Mouse (Mus musculus): ENCODE results near the gene Lyst. TPM values are rescaled to one million over a fixed set of nuclear protein-coding genes. Genes with fewer than 3 reads are reported as not detected.

Lyst gene
- polyA plus RNA-seq, 1 experiment from 2014 or later = 2.8 TPM

DNA sequence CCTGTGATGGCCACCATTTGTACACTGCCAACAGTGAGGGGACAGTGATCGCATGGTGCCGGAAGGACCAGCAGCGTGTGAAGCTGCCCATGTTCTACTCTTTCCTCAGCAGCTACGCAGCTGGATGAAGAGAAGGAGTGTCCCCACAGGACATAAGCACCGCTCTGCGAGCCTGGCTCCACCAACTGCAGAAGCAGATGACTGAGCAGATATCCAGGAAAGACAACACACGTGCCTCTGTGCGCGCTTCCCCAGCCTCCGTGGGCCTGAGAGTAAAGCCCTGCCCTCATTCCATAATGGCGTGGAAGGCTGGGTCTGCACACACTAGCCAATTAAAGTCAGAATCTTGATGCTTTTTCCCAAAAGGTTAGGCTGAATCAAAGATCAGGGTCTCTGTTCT is 186.9 kb downstream of the Lyst start:
- no peak overlapping the region for H3K9ac ChIP-seq (ENCODE audit: low read length)
- DNase-seq (ENCODE audit: low spot score) (no peak), ATAC-seq (no peak)
- WGBS = 92% methylated on average over 11 of the region's 11 CpGs
- H3K36me3 ChIP-seq (ENCODE audit: control insufficient read depth, insufficient read depth, low read length) = peaks cover 11% of the 10 kb centered on the region; the same call in 1 of the 2 replicates
- no peak overlapping the region for H3K27ac ChIP-seq (ENCODE audit: low read depth, low read length)
- H3K4me2 ChIP-seq (ENCODE audit: low read length) = no peak overlapping the region
- no peaks in the 10 kb centered on the region for H3K27me3 ChIP-seq (replicated peaks; ENCODE audit: control insufficient read depth, insufficient read depth, low read length)
- no peaks in the 10 kb centered on the region for H3K4me1 ChIP-seq (ENCODE audit: control insufficient read depth, insufficient read depth, low read length)
- H3K4me3 ChIP-seq (ENCODE audit: low read depth, low read length) = no peak overlapping the region
- H3K9me3 ChIP-seq (replicated peaks; ENCODE audit: control insufficient read depth, low read length) = no peaks in the 10 kb centered on the region

DNA sequence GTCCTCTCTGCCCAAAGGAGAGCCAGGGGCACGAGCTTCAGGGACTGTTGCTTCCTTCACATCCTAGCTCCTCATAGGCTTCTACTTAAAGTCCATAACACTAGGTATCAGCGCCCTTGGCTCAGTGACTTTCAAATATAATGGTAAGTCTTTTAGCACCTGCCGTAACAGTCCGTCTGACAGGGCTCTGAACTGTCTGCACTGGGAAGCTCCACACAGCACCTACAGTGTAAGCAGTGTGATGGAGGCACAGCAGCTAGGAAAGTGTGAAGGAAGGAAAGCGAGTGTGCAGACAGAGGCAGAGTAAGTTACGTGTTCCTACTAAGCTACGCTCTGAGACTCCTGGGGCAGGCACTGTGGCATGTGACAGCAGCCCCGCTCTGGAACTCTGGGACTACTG is 187.5 kb downstream of the Lyst start:
- Histone ChIP-seq H3K4me3 (ENCODE audit: low read depth, low read length) (no peak overlapping the region), H3K4me2 (ENCODE audit: low read length) (no peak overlapping the region), H3K9me3 (replicated peaks; ENCODE audit: control insufficient read depth, low read length) (no peaks in the 10 kb centered on the region), H3K27ac (ENCODE audit: low read depth, low read length) (no peak overlapping the region), H3K36me3 (ENCODE audit: control insufficient read depth, insufficient read depth, low read length) (peaks cover 11% of the 10 kb centered on the region; the same call in 1 of the 2 replicates), H3K9ac (ENCODE audit: low read length) (no peak overlapping the region), H3K27me3 (replicated peaks; ENCODE audit: control insufficient read depth, insufficient read depth, low read length) (no peaks in the 10 kb centered on the region), H3K4me1 (ENCODE audit: control insufficient read depth, insufficient read depth, low read length) (no peaks in the 10 kb centered on the region)
- 75% methylated on average over 8 of the region's 8 CpGs for WGBS
- ATAC-seq = no peak
- no peak for DNase-seq (ENCODE audit: low spot score)

DNA sequence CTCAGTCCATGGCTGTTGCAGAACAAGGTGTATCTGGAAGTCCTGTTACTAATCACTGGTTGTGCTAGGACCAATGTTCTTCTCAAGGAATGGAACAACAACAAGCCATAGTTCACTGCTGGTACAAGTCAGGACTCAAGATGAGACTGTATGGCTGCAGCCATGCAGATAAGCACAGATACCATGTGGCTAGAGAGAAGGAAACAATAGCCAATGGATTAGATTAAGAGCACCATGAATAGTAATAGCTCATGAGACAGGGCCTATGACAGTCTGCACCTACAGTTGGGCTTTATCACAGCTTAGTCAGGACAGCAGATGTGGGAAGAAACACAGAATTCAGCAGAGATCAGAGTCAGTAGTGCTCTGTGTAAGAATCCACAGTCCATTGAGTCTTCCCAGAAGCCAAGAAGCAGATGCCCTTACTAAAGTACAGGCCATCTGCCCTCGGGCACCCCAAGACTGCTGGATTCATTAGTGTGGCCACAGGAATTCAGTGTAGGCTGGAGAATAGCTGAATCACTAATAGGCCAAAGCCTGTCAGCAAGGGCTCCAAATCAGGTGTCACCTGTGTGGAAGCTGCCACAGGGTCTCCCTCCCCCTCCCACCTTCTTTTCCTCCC is 188.8 kb downstream of the Lyst start:
- Histone ChIP-seq H3K9ac (ENCODE audit: low read length) (no peak overlapping the region), H3K36me3 (ENCODE audit: control insufficient read depth, insufficient read depth, low read length) (peaks cover 11% of the 10 kb centered on the region; the same call in 1 of the 2 replicates), H3K9me3 (replicated peaks; ENCODE audit: control insufficient read depth, low read length) (no peaks in the 10 kb centered on the region), H3K4me1 (ENCODE audit: control insufficient read depth, insufficient read depth, low read length) (no peaks in the 10 kb centered on the region), H3K4me2 (ENCODE audit: low read length) (no peak overlapping the region), H3K4me3 (ENCODE audit: low read depth, low read length) (no peak overlapping the region), H3K27ac (ENCODE audit: low read depth, low read length) (no peak overlapping the region), H3K27me3 (replicated peaks; ENCODE audit: control insufficient read depth, insufficient read depth, low read length) (peaks cover 4% of the 10 kb centered on the region; the same call in 1 of the 2 replicates)
- DNase-seq (ENCODE audit: low spot score) (no peak), ATAC-seq (no peak)
- WGBS = 90% methylated on average over 1 of the region's 1 CpGs

DNA sequence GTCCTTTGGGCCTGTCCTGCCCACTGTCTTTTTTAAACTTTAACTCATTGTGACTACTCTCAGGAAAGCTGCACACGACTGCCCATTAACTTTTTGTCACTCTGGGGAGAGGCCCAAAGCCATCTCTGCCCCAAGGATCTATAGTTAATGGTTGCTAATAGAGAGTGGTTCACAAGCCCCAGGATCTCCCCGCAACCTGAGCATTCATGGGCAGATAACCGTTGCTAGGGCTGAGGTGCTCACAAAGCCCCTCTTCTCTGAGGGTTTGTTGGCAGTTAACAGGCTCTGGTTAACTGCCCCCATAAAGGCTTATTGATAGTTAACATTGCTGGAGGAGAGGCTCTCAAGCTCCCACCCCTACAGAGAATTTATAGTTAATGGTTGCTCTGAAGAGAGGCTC is 190.1 kb downstream of the Lyst start:
- Histone ChIP-seq H3K27me3 (replicated peaks; ENCODE audit: control insufficient read depth, insufficient read depth, low read length) (peaks cover 12% of the 10 kb centered on the region), H3K36me3 (ENCODE audit: control insufficient read depth, insufficient read depth, low read length) (peaks cover 11% of the 10 kb centered on the region; the same call in 1 of the 2 replicates), H3K4me3 (ENCODE audit: low read depth, low read length) (no peak overlapping the region), H3K4me2 (ENCODE audit: low read length) (no peak overlapping the region), H3K9ac (ENCODE audit: low read length) (no peak overlapping the region), H3K9me3 (replicated peaks; ENCODE audit: control insufficient read depth, low read length) (no peaks in the 10 kb centered on the region), H3K4me1 (ENCODE audit: control insufficient read depth, insufficient read depth, low read length) (no peaks in the 10 kb centered on the region), H3K27ac (ENCODE audit: low read depth, low read length) (no peak overlapping the region)
- ATAC-seq (no peak), DNase-seq (ENCODE audit: low spot score) (no peak)
- 70% methylated on average over 3 of the region's 3 CpGs for WGBS

DNA sequence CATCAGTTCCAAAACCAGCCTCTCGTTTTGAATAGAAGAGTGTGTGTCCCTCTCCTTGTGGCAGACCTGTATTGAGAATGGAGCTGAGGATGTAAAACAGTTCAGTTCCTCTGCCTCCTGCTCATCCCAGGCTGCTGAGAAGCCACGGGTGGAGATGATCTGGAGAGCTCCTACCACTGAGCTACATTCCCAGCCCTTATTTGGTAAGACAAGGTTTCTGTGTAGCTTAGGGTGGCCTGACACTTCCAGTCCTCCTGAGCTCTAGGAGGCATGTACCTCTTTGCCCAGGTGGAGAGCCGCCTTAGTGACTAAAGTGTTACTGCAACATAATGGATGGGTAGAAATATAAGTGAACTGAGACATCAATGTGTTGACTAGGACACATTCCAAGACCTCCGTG is 190.8 kb downstream of the Lyst start:
- Histone ChIP-seq H3K27ac (ENCODE audit: low read depth, low read length) (no peak overlapping the region), H3K36me3 (ENCODE audit: control insufficient read depth, insufficient read depth, low read length) (peaks cover 11% of the 10 kb centered on the region; the same call in 1 of the 2 replicates), H3K9me3 (replicated peaks; ENCODE audit: control insufficient read depth, low read length) (no peaks in the 10 kb centered on the region), H3K27me3 (replicated peaks; ENCODE audit: control insufficient read depth, insufficient read depth, low read length) (peaks cover 19% of the 10 kb centered on the region), H3K4me1 (ENCODE audit: control insufficient read depth, insufficient read depth, low read length) (no peaks in the 10 kb centered on the region), H3K9ac (ENCODE audit: low read length) (no peak overlapping the region), H3K4me2 (ENCODE audit: low read length) (no peak overlapping the region), H3K4me3 (ENCODE audit: low read depth, low read length) (no peak overlapping the region)
- ATAC-seq (no peak), DNase-seq (ENCODE audit: low spot score) (no peak)
- 82% methylated on average over 4 of the region's 4 CpGs for WGBS

DNA sequence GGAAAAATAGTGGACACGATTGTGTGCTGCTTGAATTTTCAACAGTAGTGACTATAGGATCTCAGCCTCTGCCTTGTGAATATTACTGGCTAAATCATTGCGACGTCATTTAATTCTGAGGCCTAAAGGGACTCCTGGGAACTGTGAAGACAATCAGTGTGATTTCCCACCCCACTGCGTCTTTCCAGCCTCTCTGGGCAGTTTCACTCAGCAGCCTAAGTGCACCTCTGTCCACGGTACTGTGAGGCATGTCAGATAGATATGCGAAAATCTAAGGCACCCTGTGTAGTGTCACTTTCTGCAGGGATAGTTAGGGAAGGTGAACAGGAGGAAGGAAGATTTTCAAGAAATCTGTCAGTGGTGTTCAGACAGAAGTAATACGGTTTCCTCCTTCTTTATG is 193.1 kb downstream of the Lyst start:
- Histone ChIP-seq H3K4me2 (ENCODE audit: low read length) (peak overlapping the region; percentile 80; the same call in 1 of the 2 replicates), H3K36me3 (ENCODE audit: control insufficient read depth, insufficient read depth, low read length) (no peaks in the 10 kb centered on the region), H3K27ac (ENCODE audit: low read depth, low read length) (no peak overlapping the region), H3K9ac (ENCODE audit: low read length) (no peak overlapping the region), H3K9me3 (replicated peaks; ENCODE audit: control insufficient read depth, low read length) (no peaks in the 10 kb centered on the region), H3K4me3 (ENCODE audit: low read depth, low read length) (peak overlapping the region; percentile 62; the same call in 1 of the 2 replicates), H3K27me3 (replicated peaks; ENCODE audit: control insufficient read depth, insufficient read depth, low read length) (peaks cover 19% of the 10 kb centered on the region), H3K4me1 (ENCODE audit: control insufficient read depth, insufficient read depth, low read length) (no peaks in the 10 kb centered on the region)
- DNase-seq (ENCODE audit: low spot score) (no peak), ATAC-seq (no peak)
- 58% methylated on average over 7 of the region's 7 CpGs for WGBS

DNA sequence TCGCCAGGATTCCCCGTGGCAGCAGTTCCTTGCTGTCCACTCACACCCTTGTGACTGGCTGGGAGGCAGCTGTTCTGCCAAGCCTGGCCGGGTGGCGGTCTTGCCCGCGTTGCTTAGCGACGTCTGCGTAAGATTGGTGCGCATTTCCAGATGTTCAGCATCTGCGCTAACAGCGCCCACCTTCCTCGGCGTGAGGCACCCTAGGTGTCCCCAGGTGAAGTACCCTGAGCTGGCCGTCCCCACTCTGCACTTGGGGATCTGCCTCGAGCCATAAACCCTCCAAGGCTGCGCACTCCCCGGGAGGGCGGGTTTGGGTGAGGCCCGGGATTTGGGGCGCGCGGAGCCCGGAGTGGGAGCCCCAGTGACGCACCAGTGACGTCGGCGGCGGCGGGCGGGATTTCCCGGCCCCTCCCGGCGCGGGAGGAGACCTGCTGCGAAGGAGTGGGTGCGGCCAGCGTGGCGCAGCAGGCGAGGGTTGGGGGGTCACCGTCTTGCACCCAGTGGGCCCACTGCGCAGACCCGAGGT is 193.8 kb downstream of the Lyst start, which contains the start of gene Gng4:
TSS of gene Gng4 (plus strand) at position 166 of the 526 bp plus-strand sequence.
- peak; percentile 80 for ATAC-seq
- Histone ChIP-seq H3K9ac (ENCODE audit: low read length) (peak within 1 kb of the TSS; percentile 59), H3K27me3 (replicated peaks; ENCODE audit: control insufficient read depth, insufficient read depth, low read length) (peaks cover 19% of the 10 kb centered on the region), H3K4me2 (ENCODE audit: low read length) (peak within 1 kb of the TSS; percentile 80), H3K9me3 (replicated peaks; ENCODE audit: control insufficient read depth, low read length) (no peaks in the 10 kb centered on the region), H3K4me1 (ENCODE audit: control insufficient read depth, insufficient read depth, low read length) (no peaks in the 10 kb centered on the region), H3K27ac (ENCODE audit: low read depth, low read length) (no peak within 1 kb of the TSS), H3K4me3 (ENCODE audit: low read depth, low read length) (peak within 1 kb of the TSS; percentile 62), H3K36me3 (ENCODE audit: control insufficient read depth, insufficient read depth, low read length) (no peaks in the 10 kb centered on the region)
- DNase-seq (ENCODE audit: low spot score) = peak; percentile 59
- WGBS = under 1% methylated on average over 38 of the region's 43 CpGs

DNA sequence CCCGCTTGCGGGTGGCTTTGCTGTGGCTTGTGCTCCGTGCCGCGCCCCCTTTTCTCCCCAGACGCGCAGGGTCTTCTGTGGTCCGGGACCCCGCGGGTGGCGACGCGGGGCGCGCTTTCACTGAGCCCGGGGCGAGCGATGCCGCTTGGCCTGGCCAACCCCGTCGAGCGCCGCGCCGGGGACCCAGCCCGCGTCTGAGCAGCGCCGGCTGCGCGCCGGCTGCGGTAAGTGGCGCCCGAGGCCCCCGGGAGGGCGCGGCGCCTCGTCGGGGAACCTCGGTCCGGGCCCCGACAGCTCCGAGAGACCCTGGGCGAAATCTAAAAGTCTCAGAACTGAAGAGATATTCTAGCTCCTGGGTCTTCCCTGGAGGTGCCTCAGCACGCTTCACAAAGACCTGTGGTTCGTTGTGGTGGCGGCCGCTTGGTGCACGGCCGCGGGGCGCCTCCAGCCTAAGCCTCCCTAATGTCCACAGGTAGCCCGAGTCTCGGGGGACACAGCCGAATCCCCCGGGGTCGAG is 194.3 kb downstream of the Lyst start:
- Histone ChIP-seq H3K4me1 (ENCODE audit: control insufficient read depth, insufficient read depth, low read length) (no peaks in the 10 kb centered on the region), H3K36me3 (ENCODE audit: control insufficient read depth, insufficient read depth, low read length) (no peaks in the 10 kb centered on the region), H3K9ac (ENCODE audit: low read length) (peak overlapping the region; percentile 59), H3K4me3 (ENCODE audit: low read depth, low read length) (peak overlapping the region; percentile 62), H3K27me3 (replicated peaks; ENCODE audit: control insufficient read depth, insufficient read depth, low read length) (peaks cover 19% of the 10 kb centered on the region), H3K9me3 (replicated peaks; ENCODE audit: control insufficient read depth, low read length) (no peaks in the 10 kb centered on the region), H3K4me2 (ENCODE audit: low read length) (peak overlapping the region; percentile 80), H3K27ac (ENCODE audit: low read depth, low read length) (no peak overlapping the region)
- peak; percentile 70 for ATAC-seq
- 2% methylated on average over 53 of the region's 59 CpGs for WGBS
- DNase-seq (ENCODE audit: low spot score) = peak; percentile 27

All from forebrain, embryonic 14.5 days (tissue).